Mouse (Mus musculus): Measurements from ENCODE around the gene Tvp23a.

DNA sequence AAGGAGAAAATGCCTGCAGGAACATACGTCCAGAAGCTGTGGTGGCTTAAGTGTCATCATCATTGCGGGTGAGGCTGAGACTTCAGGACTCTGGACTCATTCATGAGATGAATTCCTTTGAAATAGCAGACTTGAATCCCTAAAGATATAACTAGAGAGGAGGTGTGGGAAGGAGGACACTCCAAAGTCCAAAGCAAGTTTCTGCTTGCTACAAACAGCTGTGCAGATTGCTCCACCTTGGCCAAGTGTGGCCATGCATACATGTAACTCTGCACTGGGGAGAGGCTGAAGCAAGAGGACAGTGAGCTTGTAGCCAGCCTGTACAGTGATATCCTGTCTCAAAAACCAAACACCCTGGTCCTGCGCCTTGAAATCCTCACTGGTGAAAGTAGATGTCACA is 24.8 kb upstream of the Tvp23a start:
- no peak for TF ChIP-seq EP300 (IDR thresholded peaks at IDR 0.05; ENCODE audit: insufficient read depth, low read depth, low read length)
- TF ChIP-seq POLR2A (IDR thresholded peaks at IDR 0.05; ENCODE audit: insufficient read depth, low read depth, low read length): no peak
